ENCODE assay signal across 27 mouse cellular contexts in the genomic region with DNA sequence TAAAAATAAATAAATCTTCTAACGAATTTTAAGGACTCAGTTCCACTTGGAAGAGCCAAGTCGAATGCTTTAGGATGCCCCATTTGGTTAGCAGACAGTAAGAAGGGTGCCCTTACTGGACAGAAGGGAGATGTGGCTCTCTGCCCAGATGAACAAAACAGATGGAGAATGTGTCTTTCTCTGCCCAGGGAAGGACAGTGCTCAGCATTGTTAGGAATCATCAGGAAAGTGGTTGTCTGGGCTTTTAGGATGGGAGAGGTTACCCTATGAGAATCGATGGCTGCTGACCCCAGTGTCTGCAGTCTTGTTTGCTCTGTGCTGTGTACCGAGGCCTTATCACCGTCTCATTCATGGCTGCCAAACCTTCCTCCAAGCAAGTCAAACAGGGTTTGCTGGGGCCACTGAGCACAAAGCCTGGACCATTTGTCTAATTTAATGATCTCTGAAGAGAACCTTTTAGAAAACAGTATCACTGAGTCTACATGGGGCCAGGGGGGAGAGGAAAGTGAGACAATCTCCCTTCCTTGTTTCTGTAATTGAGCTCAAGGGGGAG. TPM values are rescaled to one million over a fixed set of nuclear protein-coding genes. Genes with fewer than 3 reads are reported as not detected.
A peak's percentile ranks its signal among the peaks of the same experiment; 100 is the strongest.
DNase-seq lines count a peak whose midpoint lies in the region; ATAC-seq and TF ChIP-seq lines count a peak whose summit lies in the region.
"Had no signal": no experiment of that assay in that cellular context is flagged by ENCODE, and none has a peak within 500 bp of the region (broad histone marks: within the 10 kb centered on the region; RNA-seq: fewer than 3 reads in every experiment).

No protein-coding gene starts in this region.

- TF ChIP-seq CTCF in hindbrain, postnatal 0 days (IDR thresholded peaks at IDR 0.05; ENCODE audit: low read depth), result no peak

- H3K9ac ChIP-seq in hindbrain, embryonic 11.5 days (ENCODE audit: low read depth, low read length), result no peak overlapping the region
- H3K9ac ChIP-seq in midbrain, embryonic 13.5 days (replicated peaks), result no peak overlapping the region
- no peak overlapping the region for H3K9ac ChIP-seq in midbrain, embryonic 14.5 days (replicated peaks; ENCODE audit: low read length)
- no peak overlapping the region for H3K9ac ChIP-seq in hindbrain, postnatal 0 days (replicated peaks; ENCODE audit: low read length)
- H3K9ac ChIP-seq: embryonic facial prominence, embryonic 15.5 days; liver, embryonic 12.5 days; lung, embryonic 14.5 days; midbrain, embryonic 15.5 days; neural tube, embryonic 12.5 days had no signal

- H3K4me3 ChIP-seq in hindbrain, embryonic 10.5 days, result no peak overlapping the region
- no peak overlapping the region for H3K4me3 ChIP-seq in hindbrain, embryonic 11.5 days (ENCODE audit: low read depth, low read length)
- H3K4me3 ChIP-seq in midbrain, embryonic 13.5 days (replicated peaks), result no peak overlapping the region
- H3K4me3 ChIP-seq in midbrain, embryonic 14.5 days (replicated peaks; ENCODE audit: low read depth, low read length), result no peak overlapping the region
- no peak overlapping the region for H3K4me3 ChIP-seq in hindbrain, postnatal 0 days (ENCODE audit: low read length)
- H3K4me3 ChIP-seq: embryonic facial prominence, embryonic 15.5 days; forebrain, embryonic 10.5 days; heart, adult 2 months; layer of hippocampus, adult 2 months; liver, embryonic 12.5 days; midbrain, embryonic 15.5 days; neural tube, embryonic 12.5 days had no signal

- peak overlapping the region; percentile 3; the same call in 1 of the 2 replicates for H3K27ac ChIP-seq in hindbrain, embryonic 10.5 days
- H3K27ac ChIP-seq in hindbrain, embryonic 11.5 days (ENCODE audit: low read depth, low read length), result no peak overlapping the region
- H3K27ac ChIP-seq in midbrain, embryonic 13.5 days, result no peak overlapping the region
- no peak overlapping the region for H3K27ac ChIP-seq in midbrain, embryonic 14.5 days (replicated peaks; ENCODE audit: low read depth, low read length)
- H3K27ac ChIP-seq in hindbrain, postnatal 0 days, result peak overlapping the region; percentile 52
- H3K27ac ChIP-seq: embryonic facial prominence, embryonic 15.5 days; forebrain, embryonic 10.5 days; heart, adult 2 months; layer of hippocampus, adult 2 months; liver, embryonic 12.5 days; midbrain, embryonic 15.5 days; neural tube, embryonic 12.5 days had no signal

- DNase-seq in hindbrain, embryonic 10.5 days (ENCODE audit: low spot score), result no peak
- DNase-seq in hindbrain, embryonic 11.5 days (ENCODE audit: low spot score), result no peak
- DNase-seq in midbrain, embryonic 14.5 days, result no peak
- peak; percentile 57 for DNase-seq in cerebellum, adult 8-10 months
- DNase-seq in hindbrain, postnatal 0 days (ENCODE audit: low spot score), result peak; percentile 57
- DNase-seq in spleen, postnatal 36 days (ENCODE audit: low spot score in 2 of 2), result no peak
- DNase-seq in embryo, embryonic 10 days (ENCODE audit: low spot score), result no peak
- DNase-seq: adrenal gland, postnatal 10 days; embryo, embryonic 11 days; gastrocnemius, postnatal 10 days; heart, adult 2 months; heart, postnatal 10 days; kidney, adult 9 months; lung, embryonic 14.5 days; lung, postnatal 4 days; right cerebral cortex, postnatal 25 days; thymus, postnatal 36 days had no signal

- 72% methylated on average over 5 of the region's 5 CpGs for WGBS in hindbrain, embryonic 10.5 days
- 69% methylated on average over 5 of the region's 5 CpGs for WGBS in hindbrain, embryonic 11.5 days
- 72% methylated on average over 5 of the region's 5 CpGs for WGBS in midbrain, embryonic 13.5 days
- WGBS in midbrain, embryonic 14.5 days, result 71% methylated on average over 5 of the region's 5 CpGs
- 33% methylated on average over 5 of the region's 5 CpGs for WGBS in hindbrain, postnatal 0 days

- ATAC-seq in hindbrain, embryonic 11.5 days (ENCODE audit: low FRiP score), result no peak
- ATAC-seq in midbrain, embryonic 13.5 days, result peak; percentile 34; the same call in 1 of the 2 replicates
- ATAC-seq in midbrain, embryonic 14.5 days (ENCODE audit: low FRiP score, low TSS enrichment), result no peak
- peak; percentile 64; the same call in 1 of the 2 replicates for ATAC-seq in hindbrain, postnatal 0 days
- ATAC-seq: inflammation-experienced regulatory T-cells, adult 6 months; liver, embryonic 12.5 days; midbrain, embryonic 15.5 days had no signal

- no peaks in the 10 kb centered on the region for H3K27me3 ChIP-seq in hindbrain, embryonic 10.5 days (ENCODE audit: insufficient read depth, poor library complexity, severe bottlenecking)
- H3K27me3 ChIP-seq in hindbrain, embryonic 11.5 days (ENCODE audit: control insufficient read depth, insufficient read depth, low read length), result no peaks in the 10 kb centered on the region
- no peaks in the 10 kb centered on the region for H3K27me3 ChIP-seq in midbrain, embryonic 13.5 days
- no peaks in the 10 kb centered on the region for H3K27me3 ChIP-seq in midbrain, embryonic 14.5 days (ENCODE audit: control insufficient read depth, insufficient read depth, low read length)
- H3K27me3 ChIP-seq in hindbrain, postnatal 0 days (ENCODE audit: insufficient read depth, low read length), result no peaks in the 10 kb centered on the region
- H3K27me3 ChIP-seq: embryonic facial prominence, embryonic 15.5 days; midbrain, embryonic 15.5 days; neural tube, embryonic 12.5 days had no signal

- 0 out of 2 replicates have a peak, but pooled peaks cover 5% of the 10 kb centered on the region for H3K4me1 ChIP-seq in hindbrain, embryonic 10.5 days (replicated peaks)
- no peaks in the 10 kb centered on the region for H3K4me1 ChIP-seq in hindbrain, embryonic 11.5 days (replicated peaks; ENCODE audit: control insufficient read depth, insufficient read depth, low read length)
- H3K4me1 ChIP-seq in midbrain, embryonic 13.5 days (replicated peaks), result no peaks in the 10 kb centered on the region
- no peaks in the 10 kb centered on the region for H3K4me1 ChIP-seq in midbrain, embryonic 14.5 days (ENCODE audit: control insufficient read depth, insufficient read depth, low read length)
- H3K4me1 ChIP-seq in hindbrain, postnatal 0 days (ENCODE audit: insufficient read depth, low read length), result no peaks in the 10 kb centered on the region; the same call in 1 of the 2 replicates
- H3K4me1 ChIP-seq: midbrain, embryonic 15.5 days; neural tube, embryonic 12.5 days had no signal

- H3K9me3 ChIP-seq in hindbrain, embryonic 10.5 days, result no peaks in the 10 kb centered on the region
- no peaks in the 10 kb centered on the region for H3K9me3 ChIP-seq in hindbrain, embryonic 11.5 days (ENCODE audit: control insufficient read depth, low read length)
- no peaks in the 10 kb centered on the region for H3K9me3 ChIP-seq in midbrain, embryonic 13.5 days
- H3K9me3 ChIP-seq in midbrain, embryonic 14.5 days (ENCODE audit: control insufficient read depth, low read length), result no peaks in the 10 kb centered on the region
- H3K9me3 ChIP-seq in hindbrain, postnatal 0 days (ENCODE audit: low read length), result no peaks in the 10 kb centered on the region
- H3K9me3 ChIP-seq: embryonic facial prominence, embryonic 15.5 days; forebrain, embryonic 10.5 days; liver, embryonic 12.5 days; midbrain, embryonic 15.5 days; neural tube, embryonic 12.5 days had no signal

- H3K4me2 ChIP-seq in hindbrain, embryonic 11.5 days (replicated peaks; ENCODE audit: low read depth, low read length), result no peak overlapping the region
- H3K4me2 ChIP-seq in midbrain, embryonic 13.5 days (replicated peaks), result no peak overlapping the region
- no peak overlapping the region for H3K4me2 ChIP-seq in midbrain, embryonic 14.5 days (ENCODE audit: low read length)
- H3K4me2 ChIP-seq in hindbrain, postnatal 0 days (ENCODE audit: low read depth, low read length), result no peak overlapping the region
- H3K4me2 ChIP-seq: embryonic facial prominence, embryonic 15.5 days; liver, embryonic 12.5 days; lung, embryonic 14.5 days; midbrain, embryonic 15.5 days; neural tube, embryonic 12.5 days had no signal

- H3K36me3 ChIP-seq in hindbrain, embryonic 10.5 days, result no peaks in the 10 kb centered on the region
- no peaks in the 10 kb centered on the region for H3K36me3 ChIP-seq in hindbrain, embryonic 11.5 days (ENCODE audit: control insufficient read depth, insufficient read depth, low read length)
- no peaks in the 10 kb centered on the region for H3K36me3 ChIP-seq in midbrain, embryonic 13.5 days
- H3K36me3 ChIP-seq in midbrain, embryonic 14.5 days (ENCODE audit: control insufficient read depth, insufficient read depth, low read length), result no peaks in the 10 kb centered on the region
- no peaks in the 10 kb centered on the region for H3K36me3 ChIP-seq in hindbrain, postnatal 0 days (ENCODE audit: insufficient read depth, low read length)
- H3K36me3 ChIP-seq: embryonic facial prominence, embryonic 15.5 days; forebrain, embryonic 10.5 days; liver, embryonic 12.5 days; midbrain, embryonic 15.5 days; neural tube, embryonic 12.5 days had no signal

RNA-seq across cellular contexts. Expression of a gene that starts 4.5 kb away (rescaled TPM):
- 0.67 and 1.6 TPM in 2 replicates for polyA plus RNA-seq in hindbrain, embryonic 10.5 days (2016; fragmentation: Nextera tagmentation; extraction: Ambion mirVana)
- 0.61 TPM in 1 of 2 replicates, not detected in the other for polyA plus RNA-seq in hindbrain, embryonic 11.5 days (2014; fragmentation: Nextera tagmentation; extraction: Ambion mirVana)
- polyA plus RNA-seq in midbrain, embryonic 13.5 days (2015; fragmentation: Nextera tagmentation; extraction: Ambion mirVana), result 0.12 and 0.41 TPM in 2 replicates
- polyA plus RNA-seq in midbrain, embryonic 14.5 days (2014; fragmentation: Nextera tagmentation; extraction: Ambion mirVana), result 0.28 and 0.32 TPM in 2 replicates
- total RNA-seq in hindbrain, postnatal 0 days (2014; rRNA removed), result 0.73 and 1.0 TPM in 2 replicates
- 0.73 and 0.98 TPM in 2 replicates for polyA plus RNA-seq in hindbrain, postnatal 0 days (2015; fragmentation: Nextera tagmentation; extraction: Ambion mirVana)
- total RNA-seq: adrenal gland, postnatal 10 days; heart, adult 2 months; heart, postnatal 10 days had no signal
- polyA plus RNA-seq: forebrain, embryonic 10.5 days; liver, embryonic 12.5 days had no signal

RNA-seq across cellular contexts. Expression of a gene that starts 33.6 kb away (rescaled TPM):
- polyA plus RNA-seq in hindbrain, embryonic 10.5 days (2016; fragmentation: Nextera tagmentation; extraction: Ambion mirVana), result 35.7 and 44.7 TPM in 2 replicates
- 41.4 and 44.9 TPM in 2 replicates for polyA plus RNA-seq in hindbrain, embryonic 11.5 days (2014; fragmentation: Nextera tagmentation; extraction: Ambion mirVana)
- polyA plus RNA-seq in midbrain, embryonic 13.5 days (2015; fragmentation: Nextera tagmentation; extraction: Ambion mirVana), result 19.0 and 19.6 TPM in 2 replicates
- 13.4 and 19.5 TPM in 2 replicates for polyA plus RNA-seq in midbrain, embryonic 14.5 days (2014; fragmentation: Nextera tagmentation; extraction: Ambion mirVana)
- total RNA-seq in hindbrain, postnatal 0 days (2014; rRNA removed), result 12.2 and 14.4 TPM in 2 replicates
- 13.0 and 13.4 TPM in 2 replicates for polyA plus RNA-seq in hindbrain, postnatal 0 days (2015; fragmentation: Nextera tagmentation; extraction: Ambion mirVana)

RNA-seq across cellular contexts. Expression of a gene that starts 37.3 kb away (rescaled TPM):
- 16.2 and 18.7 TPM in 2 replicates for polyA plus RNA-seq in hindbrain, embryonic 10.5 days (2016; fragmentation: Nextera tagmentation; extraction: Ambion mirVana)
- 14.4 and 16.0 TPM in 2 replicates for polyA plus RNA-seq in hindbrain, embryonic 11.5 days (2014; fragmentation: Nextera tagmentation; extraction: Ambion mirVana)
- polyA plus RNA-seq in midbrain, embryonic 13.5 days (2015; fragmentation: Nextera tagmentation; extraction: Ambion mirVana), result 28.9 and 30.0 TPM in 2 replicates
- polyA plus RNA-seq in midbrain, embryonic 14.5 days (2014; fragmentation: Nextera tagmentation; extraction: Ambion mirVana), result 31.1 and 36.5 TPM in 2 replicates
- 41.8 and 53.5 TPM in 2 replicates for total RNA-seq in hindbrain, postnatal 0 days (2014; rRNA removed)
- polyA plus RNA-seq in hindbrain, postnatal 0 days (2015; fragmentation: Nextera tagmentation; extraction: Ambion mirVana), result 45.6 and 48.0 TPM in 2 replicates

RNA-seq across cellular contexts. Expression of a gene that starts 38.6 kb away (rescaled TPM):
- polyA plus RNA-seq in hindbrain, embryonic 10.5 days (2016; fragmentation: Nextera tagmentation; extraction: Ambion mirVana), result not detected in 2 replicates
- 0.07 and 0.20 TPM in 2 replicates for polyA plus RNA-seq in hindbrain, embryonic 11.5 days (2014; fragmentation: Nextera tagmentation; extraction: Ambion mirVana)
- polyA plus RNA-seq in midbrain, embryonic 13.5 days (2015; fragmentation: Nextera tagmentation; extraction: Ambion mirVana), result 0.17 TPM in 1 of 2 replicates, not detected in the other
- not detected in 2 replicates for polyA plus RNA-seq in midbrain, embryonic 14.5 days (2014; fragmentation: Nextera tagmentation; extraction: Ambion mirVana)
- total RNA-seq in hindbrain, postnatal 0 days (2014; rRNA removed), result 0.54 TPM in 1 of 2 replicates, not detected in the other
- 0.36 and 0.43 TPM in 2 replicates for polyA plus RNA-seq in hindbrain, postnatal 0 days (2015; fragmentation: Nextera tagmentation; extraction: Ambion mirVana)
- total RNA-seq: gastrocnemius, postnatal 10 days; heart, postnatal 10 days; layer of hippocampus, adult 2 months; left cerebral cortex, adult 18-20 months had no signal
- polyA plus RNA-seq: inflammation-experienced regulatory T-cells, adult 6 months; neural tube, embryonic 12.5 days had no signal

RNA-seq across cellular contexts. Expression of a gene that starts 55.5 kb away (rescaled TPM):
- not detected in 2 replicates for polyA plus RNA-seq in hindbrain, embryonic 10.5 days (2016; fragmentation: Nextera tagmentation; extraction: Ambion mirVana)
- polyA plus RNA-seq in hindbrain, embryonic 11.5 days (2014; fragmentation: Nextera tagmentation; extraction: Ambion mirVana), result not detected in 2 replicates
- polyA plus RNA-seq in midbrain, embryonic 13.5 days (2015; fragmentation: Nextera tagmentation; extraction: Ambion mirVana), result not detected in 2 replicates
- not detected in 2 replicates for polyA plus RNA-seq in midbrain, embryonic 14.5 days (2014; fragmentation: Nextera tagmentation; extraction: Ambion mirVana)
- total RNA-seq in hindbrain, postnatal 0 days (2014; rRNA removed), result not detected in 2 replicates
- polyA plus RNA-seq in hindbrain, postnatal 0 days (2015; fragmentation: Nextera tagmentation; extraction: Ambion mirVana), result not detected in 2 replicates
- total RNA-seq: gastrocnemius, postnatal 10 days; heart, adult 2 months; heart, postnatal 10 days; layer of hippocampus, adult 2 months; left cerebral cortex, adult 18-20 months had no signal
- polyA plus RNA-seq: embryonic facial prominence, embryonic 15.5 days; forebrain, embryonic 10.5 days; heart, adult 2 months; inflammation-experienced regulatory T-cells, adult 6 months; limb, embryonic 11.5 days; lung, embryonic 14.5 days; midbrain, embryonic 15.5 days; neural tube, embryonic 12.5 days had no signal

Comparison
In these comparisons a context has a peak if more than half of its experiments do, and no peak if none do; other contexts are left out.
1. DNase-seq: peak in cerebellum, adult 8-10 months (single experiment) and hindbrain, postnatal 0 days (single experiment); none in hindbrain, embryonic 10.5 days (single experiment), hindbrain, embryonic 11.5 days (single experiment), midbrain, embryonic 14.5 days (single experiment), spleen, postnatal 36 days (0 of 2) and embryo, embryonic 10 days (single experiment).
2. H3K27ac ChIP-seq: peak in hindbrain, embryonic 10.5 days (single experiment) and hindbrain, postnatal 0 days (single experiment); none in hindbrain, embryonic 11.5 days (single experiment), midbrain, embryonic 13.5 days (single experiment) and midbrain, embryonic 14.5 days (single experiment).
3. ATAC-seq: peak in midbrain, embryonic 13.5 days (single experiment) and hindbrain, postnatal 0 days (single experiment); none in hindbrain, embryonic 11.5 days (single experiment) and midbrain, embryonic 14.5 days (single experiment).